Comparison of ENCODE assay signal across 8 mouse cellular contexts in genomic region chr12:69227776-69228466, GRCm38 (mm10). TPM values are rescaled to one million over a fixed set of nuclear protein-coding genes. Genes with fewer than 3 reads are reported as not detected.
DNase-seq lines count a peak whose midpoint lies in the region; ATAC-seq lines count a peak whose summit lies in the region.

Gene Pole2 (minus strand): TSS chr12:69228195.

- H3K4me1 ChIP-seq in embryonic facial prominence, embryonic 12.5 days = no peaks in the 10 kb centered on the region
- no peaks in the 10 kb centered on the region for H3K4me1 ChIP-seq in midbrain, embryonic 11.5 days (ENCODE audit: control insufficient read depth, insufficient read depth, low read length)

- peak; percentile 92 for DNase-seq in 3134 (ENCODE audit: extremely low read depth, insufficient read length, low spot score)
- peak; percentile 90 for DNase-seq in adrenal gland, postnatal 25 days
- DNase-seq in heart, adult 11 months = peak; percentile 99
- peak; percentile 79 for DNase-seq in kidney, adult 11 months
- DNase-seq in left cerebral cortex, postnatal 4 days = peak; percentile 89
- peak; percentile 99 for DNase-seq in midbrain, embryonic 11.5 days (ENCODE audit: low spot score, missing footprints)
- DNase-seq in skeletal muscle tissue, adult 2 months (ENCODE audit: low read depth, low spot score) = peak; percentile 64

- intact Hi-C loops in left cerebral cortex, postnatal 4 days (cut with DNase I) = no loop called here

- peak within 1 kb of the TSS; percentile 63 for H3K4me3 ChIP-seq in embryonic facial prominence, embryonic 12.5 days
- H3K4me3 ChIP-seq in midbrain, embryonic 11.5 days (ENCODE audit: low read depth, low read length) = peak within 1 kb of the TSS; percentile 69

- no peaks in the 10 kb centered on the region for H3K27me3 ChIP-seq in embryonic facial prominence, embryonic 12.5 days
- no peaks in the 10 kb centered on the region for H3K27me3 ChIP-seq in midbrain, embryonic 11.5 days (ENCODE audit: control insufficient read depth, insufficient read depth, low read length)

- peaks cover 6% of the 10 kb centered on the region; the same call in 1 of the 2 replicates for H3K36me3 ChIP-seq in embryonic facial prominence, embryonic 12.5 days
- no peaks in the 10 kb centered on the region for H3K36me3 ChIP-seq in midbrain, embryonic 11.5 days (ENCODE audit: control insufficient read depth, insufficient read depth, low read length)

- peak; percentile 86 for ATAC-seq in embryonic facial prominence, embryonic 12.5 days (ENCODE audit: insufficient number of reproducible peaks, insufficient read depth, low FRiP score, low TSS enrichment)
- peak; percentile 97 for ATAC-seq in midbrain, embryonic 11.5 days (ENCODE audit: low FRiP score)

- peak within 1 kb of the TSS; percentile 60 for H3K9ac ChIP-seq in embryonic facial prominence, embryonic 12.5 days
- peak within 1 kb of the TSS; percentile 80 for H3K9ac ChIP-seq in midbrain, embryonic 11.5 days (ENCODE audit: low read length)

- H3K9me3 ChIP-seq in embryonic facial prominence, embryonic 12.5 days = no peaks in the 10 kb centered on the region
- no peaks in the 10 kb centered on the region for H3K9me3 ChIP-seq in midbrain, embryonic 11.5 days (ENCODE audit: control insufficient read depth, low read length)

- H3K4me2 ChIP-seq in embryonic facial prominence, embryonic 12.5 days (replicated peaks) = peak within 1 kb of the TSS; percentile 51
- peak within 1 kb of the TSS; percentile 57 for H3K4me2 ChIP-seq in midbrain, embryonic 11.5 days

- H3K27ac ChIP-seq in embryonic facial prominence, embryonic 12.5 days = peak within 1 kb of the TSS; percentile 90
- no peak within 1 kb of the TSS for H3K27ac ChIP-seq in midbrain, embryonic 11.5 days (ENCODE audit: low read depth, low read length)

- WGBS in embryonic facial prominence, embryonic 12.5 days = under 1% methylated on average over 37 of the region's 37 CpGs
- 1% methylated on average over 37 of the region's 37 CpGs for WGBS in midbrain, embryonic 11.5 days

RNA-seq across cellular contexts. Expression of gene Pole2, which starts in this region (rescaled TPM):
- total RNA-seq in adrenal gland, postnatal 25 days (2021) = 5.7 and 5.8 TPM in 2 replicates
- 25.8 and 26.7 TPM in 2 replicates for polyA plus RNA-seq in embryonic facial prominence, embryonic 12.5 days (2016; fragmentation: Nextera tagmentation; extraction: Ambion mirVana)
- 1 to 10 TPM; 2.4 to 2.7 TPM for total RNA-seq in left cerebral cortex, postnatal 4 days (2021)
- polyA plus RNA-seq in midbrain, embryonic 11.5 days (2014; fragmentation: Nextera tagmentation; extraction: Ambion mirVana) = 29.8 and 31.6 TPM in 2 replicates
